Mouse (Mus musculus): ENCODE results near the gene Eno4. TPM values are rescaled to one million over a fixed set of nuclear protein-coding genes. Genes with fewer than 3 reads are reported as not detected.

The Eno4 gene
- polyA plus RNA-seq, 1 experiment from 2014 or later, result 0.49 TPM

GRCm38 (mm10) chr19:58911386-58911785 lies 31.8 kb upstream of the Eno4 start:
- peak; percentile 14; the same call in 1 of the 2 replicates for ATAC-seq (ENCODE audit: low FRiP score, low TSS enrichment)
- peak; percentile 91 for DNase-seq
- Histone ChIP-seq H3K27me3 (ENCODE audit: control insufficient read depth, insufficient read depth, low read length) (peaks cover 3% of the 10 kb centered on the region; the same call in 1 of the 2 replicates), H3K27ac (replicated peaks; ENCODE audit: low read depth, low read length) (no peak overlapping the region), H3K4me1 (ENCODE audit: control insufficient read depth, insufficient read depth, low read length) (no peaks in the 10 kb centered on the region), H3K9me3 (ENCODE audit: control insufficient read depth, low read length) (no peaks in the 10 kb centered on the region), H3K9ac (replicated peaks; ENCODE audit: low read length) (peak overlapping the region; percentile 43; the same call in 1 of the 2 replicates), H3K36me3 (ENCODE audit: control insufficient read depth, insufficient read depth, low read length) (no peaks in the 10 kb centered on the region), H3K4me2 (ENCODE audit: low read length) (peak overlapping the region; percentile 58), H3K4me3 (replicated peaks; ENCODE audit: low read depth, low read length) (peak overlapping the region; percentile 30)
- 11% methylated on average over 9 of the region's 9 CpGs for WGBS

DNA sequence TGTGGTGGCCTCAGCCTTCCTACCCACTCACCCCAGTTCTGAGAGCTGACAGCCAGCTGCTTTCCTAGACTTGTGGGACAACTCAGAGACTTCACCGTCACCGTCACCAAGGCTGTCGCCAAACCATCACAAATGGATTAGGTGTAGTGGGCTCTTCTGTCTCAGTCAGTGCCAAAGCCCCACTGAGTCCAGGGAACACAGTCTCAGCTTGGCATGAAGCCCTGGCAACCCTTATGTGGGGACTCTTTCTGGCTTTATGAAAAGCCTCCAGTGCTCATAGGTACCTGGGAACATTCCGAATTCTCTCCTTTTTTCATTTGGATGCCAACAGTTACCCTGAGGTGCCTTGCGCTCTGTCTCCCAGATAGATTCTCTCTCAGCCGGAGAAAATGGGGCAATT lies 29.9 kb upstream of the Eno4 start:
- DNase-seq, result no peak
- ATAC-seq (ENCODE audit: low FRiP score, low TSS enrichment), result no peak
- Histone ChIP-seq H3K4me1 (ENCODE audit: control insufficient read depth, insufficient read depth, low read length) (no peaks in the 10 kb centered on the region), H3K36me3 (ENCODE audit: control insufficient read depth, insufficient read depth, low read length) (no peaks in the 10 kb centered on the region), H3K27me3 (ENCODE audit: control insufficient read depth, insufficient read depth, low read length) (peaks cover 3% of the 10 kb centered on the region; the same call in 1 of the 2 replicates), H3K4me2 (ENCODE audit: low read length) (no peak overlapping the region), H3K4me3 (replicated peaks; ENCODE audit: low read depth, low read length) (no peak overlapping the region), H3K9me3 (ENCODE audit: control insufficient read depth, low read length) (no peaks in the 10 kb centered on the region), H3K9ac (replicated peaks; ENCODE audit: low read length) (no peak overlapping the region), H3K27ac (replicated peaks; ENCODE audit: low read depth, low read length) (no peak overlapping the region)
- WGBS, result 77% methylated on average over 6 of the region's 6 CpGs

- Histone ChIP-seq H3K9me3 (ENCODE audit: control insufficient read depth, low read length) (no peaks in the 10 kb centered on the region), H3K36me3 (ENCODE audit: control insufficient read depth, insufficient read depth, low read length) (no peaks in the 10 kb centered on the region), H3K4me2 (ENCODE audit: low read length) (peak overlapping the region; percentile 24), H3K27ac (replicated peaks; ENCODE audit: low read depth, low read length) (no peak overlapping the region), H3K4me3 (replicated peaks; ENCODE audit: low read depth, low read length) (no peak overlapping the region), H3K27me3 (ENCODE audit: control insufficient read depth, insufficient read depth, low read length) (no peaks in the 10 kb centered on the region; the same call in 1 of the 2 replicates), H3K9ac (replicated peaks; ENCODE audit: low read length) (no peak overlapping the region), H3K4me1 (ENCODE audit: control insufficient read depth, insufficient read depth, low read length) (no peaks in the 10 kb centered on the region)
- 9% methylated on average over 11 of the region's 11 CpGs for WGBS
- DNase-seq (no peak), ATAC-seq (ENCODE audit: low FRiP score, low TSS enrichment) (no peak)
Observed at GRCm38 (mm10) chr19:58918597-58918996, 24.6 kb upstream of the Eno4 start.

DNA sequence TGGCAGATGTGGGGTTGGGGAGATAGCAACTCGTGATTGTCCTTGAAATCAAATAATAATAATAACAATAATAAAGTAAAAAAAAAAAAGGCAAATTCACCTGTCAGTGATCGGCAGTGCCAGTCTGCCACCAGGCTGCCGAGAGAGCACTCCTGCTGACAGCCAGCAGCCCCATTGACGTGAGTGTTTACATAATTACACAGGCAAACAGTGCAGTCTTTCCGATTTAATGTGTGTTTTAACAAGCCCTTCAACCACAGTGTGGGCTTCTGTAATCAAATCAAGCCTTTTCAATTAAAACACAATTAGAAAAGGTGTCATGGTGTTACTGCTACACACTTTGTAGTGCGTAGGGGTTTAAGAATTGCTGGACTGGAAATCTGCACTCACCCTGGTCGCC lies 24.1 kb upstream of the Eno4 start:
- Histone ChIP-seq H3K4me2 (ENCODE audit: low read length) (peak overlapping the region; percentile 24), H3K4me1 (ENCODE audit: control insufficient read depth, insufficient read depth, low read length) (no peaks in the 10 kb centered on the region)
- ATAC-seq (ENCODE audit: low FRiP score, low TSS enrichment), result no peak

GRCm38 (mm10) chr19:58931081-58931800 lies 12.0 kb upstream of the Eno4 start:
- no peaks in the 10 kb centered on the region for H3K36me3 ChIP-seq (ENCODE audit: control insufficient read depth, insufficient read depth, low read length)
- 9% methylated on average over 16 of the region's 16 CpGs for WGBS
- no peak overlapping the region for H3K27ac ChIP-seq (replicated peaks; ENCODE audit: low read depth, low read length)
- no peak overlapping the region for H3K4me3 ChIP-seq (replicated peaks; ENCODE audit: low read depth, low read length)
- H3K4me2 ChIP-seq (ENCODE audit: low read length), result no peak overlapping the region
- H3K27me3 ChIP-seq (ENCODE audit: control insufficient read depth, insufficient read depth, low read length), result peaks cover 51% of the 10 kb centered on the region
- no peaks in the 10 kb centered on the region for H3K9me3 ChIP-seq (ENCODE audit: control insufficient read depth, low read length)
- H3K9ac ChIP-seq (replicated peaks; ENCODE audit: low read length), result no peak overlapping the region
- DNase-seq, result peak; percentile 59
- no peak for ATAC-seq (ENCODE audit: low FRiP score, low TSS enrichment)
- 0 out of 2 replicates have a peak, but pooled peaks cover 10% of the 10 kb centered on the region for H3K4me1 ChIP-seq (ENCODE audit: control insufficient read depth, insufficient read depth, low read length)

More for the DNA sequence above, 24.1 kb upstream of the Eno4 start:
- no peak for DNase-seq
- H3K9me3 ChIP-seq (ENCODE audit: control insufficient read depth, low read length), result no peaks in the 10 kb centered on the region
- H3K27ac ChIP-seq (replicated peaks; ENCODE audit: low read depth, low read length), result no peak overlapping the region
- H3K9ac ChIP-seq (replicated peaks; ENCODE audit: low read length), result no peak overlapping the region
- no peak overlapping the region for H3K4me3 ChIP-seq (replicated peaks; ENCODE audit: low read depth, low read length)
- no peaks in the 10 kb centered on the region for H3K36me3 ChIP-seq (ENCODE audit: control insufficient read depth, insufficient read depth, low read length)
- H3K27me3 ChIP-seq (ENCODE audit: control insufficient read depth, insufficient read depth, low read length), result no peaks in the 10 kb centered on the region
- 23% methylated on average over 7 of the region's 7 CpGs for WGBS

GRCm38 (mm10) chr19:58933062-58933461 lies 10.2 kb upstream of the Eno4 start:
- H3K9ac ChIP-seq (replicated peaks; ENCODE audit: low read length), result no peak overlapping the region
- H3K36me3 ChIP-seq (ENCODE audit: control insufficient read depth, insufficient read depth, low read length), result no peaks in the 10 kb centered on the region
- DNase-seq, result no peak
- H3K9me3 ChIP-seq (ENCODE audit: control insufficient read depth, low read length), result no peaks in the 10 kb centered on the region
- H3K4me1 ChIP-seq (ENCODE audit: control insufficient read depth, insufficient read depth, low read length), result 0 out of 2 replicates have a peak, but pooled peaks cover 10% of the 10 kb centered on the region
- H3K27me3 ChIP-seq (ENCODE audit: control insufficient read depth, insufficient read depth, low read length), result peaks cover 51% of the 10 kb centered on the region
- WGBS, result 2% methylated on average over 4 of the region's 4 CpGs
- H3K27ac ChIP-seq (replicated peaks; ENCODE audit: low read depth, low read length), result no peak overlapping the region
- ATAC-seq (ENCODE audit: low FRiP score, low TSS enrichment), result no peak
- H3K4me2 ChIP-seq (ENCODE audit: low read length), result no peak overlapping the region
- no peak overlapping the region for H3K4me3 ChIP-seq (replicated peaks; ENCODE audit: low read depth, low read length)

DNA sequence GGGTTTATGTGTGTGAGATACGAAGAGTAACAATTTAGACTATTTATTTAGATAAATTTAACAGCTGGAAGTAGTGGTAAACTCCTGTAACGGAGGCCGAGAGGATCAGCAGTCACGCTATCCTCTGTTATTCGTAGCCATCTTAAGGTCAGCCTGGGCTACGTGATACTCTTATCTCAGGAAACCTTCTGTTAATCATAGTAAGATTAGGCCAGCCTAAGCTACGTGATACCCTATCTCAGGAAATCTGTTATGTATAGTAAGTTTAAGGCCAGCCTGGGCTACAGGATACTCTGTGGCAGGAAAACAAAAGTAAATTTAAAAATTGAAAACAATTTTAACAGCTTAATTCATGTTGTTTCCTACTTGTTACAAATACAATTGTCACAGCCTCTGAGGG lies 2.7 kb downstream of the Eno4 start:
- Histone ChIP-seq H3K9ac (replicated peaks; ENCODE audit: low read length) (no peak overlapping the region), H3K9me3 (ENCODE audit: control insufficient read depth, low read length) (no peaks in the 10 kb centered on the region), H3K4me3 (replicated peaks; ENCODE audit: low read depth, low read length) (no peak overlapping the region), H3K27ac (replicated peaks; ENCODE audit: low read depth, low read length) (no peak overlapping the region), H3K27me3 (ENCODE audit: control insufficient read depth, insufficient read depth, low read length) (peaks cover 15% of the 10 kb centered on the region; the same call in 1 of the 2 replicates), H3K4me1 (ENCODE audit: control insufficient read depth, insufficient read depth, low read length) (peaks cover 10% of the 10 kb centered on the region), H3K4me2 (ENCODE audit: low read length) (no peak overlapping the region), H3K36me3 (ENCODE audit: control insufficient read depth, insufficient read depth, low read length) (no peaks in the 10 kb centered on the region)
- 87% methylated on average over 7 of the region's 7 CpGs for WGBS
- ATAC-seq (ENCODE audit: low FRiP score, low TSS enrichment) (no peak), DNase-seq (no peak)

- ATAC-seq (ENCODE audit: low FRiP score, low TSS enrichment) (no peak), DNase-seq (no peak)
- H3K27me3 ChIP-seq (ENCODE audit: control insufficient read depth, insufficient read depth, low read length), result no peaks in the 10 kb centered on the region
- H3K9ac ChIP-seq (replicated peaks; ENCODE audit: low read length), result no peak overlapping the region
- no peaks in the 10 kb centered on the region for H3K4me1 ChIP-seq (ENCODE audit: control insufficient read depth, insufficient read depth, low read length)
- H3K9me3 ChIP-seq (ENCODE audit: control insufficient read depth, low read length), result no peaks in the 10 kb centered on the region
- H3K36me3 ChIP-seq (ENCODE audit: control insufficient read depth, insufficient read depth, low read length), result no peaks in the 10 kb centered on the region
- no peak overlapping the region for H3K4me2 ChIP-seq (ENCODE audit: low read length)
- H3K27ac ChIP-seq (replicated peaks; ENCODE audit: low read depth, low read length), result no peak overlapping the region
- 94% methylated on average over 3 of the region's 3 CpGs for WGBS
- H3K4me3 ChIP-seq (replicated peaks; ENCODE audit: low read depth, low read length), result no peak overlapping the region
Observed at GRCm38 (mm10) chr19:58951521-58951920, 8.3 kb downstream of the Eno4 start.

DNA sequence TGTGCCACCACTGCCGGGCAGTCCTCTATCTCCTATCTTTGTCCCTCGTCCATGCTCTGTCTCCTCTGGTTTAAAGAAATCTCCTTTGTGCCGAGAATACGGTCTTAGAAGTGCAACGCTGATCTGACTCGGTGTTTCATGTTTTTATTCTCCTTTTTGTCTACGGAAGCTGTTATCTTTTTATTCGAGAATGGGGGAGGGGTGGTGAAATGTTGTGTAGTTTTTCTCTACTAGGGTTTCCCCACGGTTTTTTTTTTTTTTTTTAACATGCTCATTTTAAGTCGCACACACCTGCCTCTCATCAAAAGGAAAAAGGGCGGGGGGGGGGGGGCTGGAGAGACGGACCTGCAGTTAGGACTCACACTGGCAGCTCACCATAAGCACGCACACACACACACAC lies 9.0 kb downstream of the Eno4 start:
- ATAC-seq (ENCODE audit: low FRiP score, low TSS enrichment), result no peak
- Histone ChIP-seq H3K4me1 (ENCODE audit: control insufficient read depth, insufficient read depth, low read length) (no peaks in the 10 kb centered on the region), H3K9ac (replicated peaks; ENCODE audit: low read length) (no peak overlapping the region), H3K36me3 (ENCODE audit: control insufficient read depth, insufficient read depth, low read length) (no peaks in the 10 kb centered on the region), H3K27ac (replicated peaks; ENCODE audit: low read depth, low read length) (no peak overlapping the region), H3K4me2 (ENCODE audit: low read length) (no peak overlapping the region), H3K9me3 (ENCODE audit: control insufficient read depth, low read length) (no peaks in the 10 kb centered on the region), H3K27me3 (ENCODE audit: control insufficient read depth, insufficient read depth, low read length) (no peaks in the 10 kb centered on the region), H3K4me3 (replicated peaks; ENCODE audit: low read depth, low read length) (no peak overlapping the region)
- WGBS, result 73% methylated on average over 12 of the region's 13 CpGs
- no peak for DNase-seq
